Mouse (Mus musculus) cerebellum, postnatal 14 days (tissue): ENCODE measurements around the gene Fus.
"Not testable (repeated sequence)": the region's sequence is repeated elsewhere in the genome, so short reads cannot be mapped to it uniquely, and the experiment has no call there.

Experiments
- DNase-seq, 2 experiments: peaks; one replicate each; pipeline ENCODE4 v3.0.0; 2021; ENCODE audit warnings: mixed read lengths in 2 of 2

Fus gene

GRCm38 (mm10) chr7:127967004-127967921 is at the start of gene Fus:
Gene Fus, plus strand, starts transcription at chr7:127967457.
- DNase-seq: peak; percentile 98 to 99

- peak; percentile 56 to 76 for DNase-seq
Observed at GRCm38 (mm10) chr7:127918203-127918602, 49.1 kb upstream of the Fus start.

GRCm38 (mm10) chr7:127919290-127919689 is 48.0 kb upstream of the Fus start:
- peak in 1 of 2 experiments; percentile 68 for DNase-seq

DNA sequence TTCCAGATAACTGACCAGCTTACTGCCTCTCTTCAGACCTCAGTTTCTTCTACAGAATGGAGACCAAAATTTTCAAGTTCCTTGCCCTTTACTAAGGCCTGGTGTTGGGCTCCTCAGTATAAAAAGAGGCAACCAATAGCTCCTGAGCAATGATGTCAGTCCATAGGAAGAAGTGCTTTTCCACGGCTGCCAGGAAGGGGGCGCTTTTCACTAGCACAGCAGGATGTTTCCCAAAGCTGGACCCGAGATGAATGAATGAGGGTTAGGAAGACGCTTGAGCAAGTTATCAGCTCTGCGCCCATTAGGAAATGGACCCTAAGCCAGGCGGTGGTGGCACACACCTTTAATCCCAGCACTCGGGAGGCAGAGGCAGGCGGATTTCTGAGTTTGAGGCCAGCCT is 45.7 kb upstream of the Fus start:
- DNase-seq: peak in 1 of 2 experiments; percentile 40

DNA sequence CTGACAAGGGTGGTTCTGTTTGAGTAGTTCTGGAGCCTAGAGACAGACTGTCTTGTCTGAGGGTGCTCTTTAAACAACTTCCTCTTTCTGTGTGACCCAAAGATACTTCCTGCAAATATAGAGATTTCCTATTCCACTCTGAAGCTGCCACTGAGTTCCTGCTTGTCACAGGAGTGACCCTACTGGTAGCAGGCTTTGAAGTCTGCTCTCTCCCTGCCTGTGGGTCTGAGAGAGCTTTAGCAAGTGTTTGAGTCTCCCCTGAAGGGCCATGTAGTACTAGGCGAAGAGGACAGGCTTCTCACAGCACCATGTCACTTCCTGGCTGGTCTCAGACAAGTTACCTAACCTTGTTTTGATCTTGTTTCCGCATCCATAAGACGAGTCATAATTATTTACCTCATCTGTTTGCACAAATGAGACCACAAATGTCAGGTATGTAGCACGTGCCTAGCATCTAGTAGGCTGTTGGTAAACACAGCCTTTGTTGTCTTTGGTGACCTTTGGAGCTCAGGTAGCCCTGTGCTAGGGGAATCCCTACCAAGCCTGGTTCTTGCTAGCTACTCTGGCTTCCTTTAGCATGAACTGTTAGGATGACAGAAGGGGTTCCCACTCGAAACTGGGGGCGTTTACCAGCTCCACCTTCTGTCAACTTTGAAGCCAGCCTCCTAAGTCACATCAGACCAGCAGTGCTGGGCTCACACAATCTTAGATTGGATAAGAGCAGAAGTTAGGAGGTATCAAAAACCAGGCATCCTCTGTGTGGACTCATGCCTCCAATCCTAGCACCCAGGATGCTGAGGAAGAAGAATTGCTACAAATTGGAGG is 44.6 kb upstream of the Fus start:
- DNase-seq: no peak

DNA sequence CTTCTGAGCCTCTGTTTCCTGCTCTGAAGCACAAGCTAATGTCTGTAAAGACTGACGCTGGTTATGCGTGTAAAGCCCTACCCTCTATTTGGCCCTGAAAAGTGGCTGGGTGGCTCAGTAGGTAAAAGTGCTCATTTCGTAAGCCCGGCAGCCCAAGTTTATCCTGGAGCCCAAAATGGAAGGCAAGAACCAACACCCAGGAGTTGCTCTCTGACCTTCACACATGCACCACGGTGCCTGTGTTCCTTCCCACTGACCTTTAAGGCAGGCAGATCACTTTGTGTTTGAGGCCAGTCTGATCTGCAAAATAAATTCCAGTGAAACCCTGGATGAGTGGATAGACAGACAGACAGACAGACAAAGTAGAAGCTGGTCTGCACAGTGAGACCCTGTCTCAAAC is 43.5 kb upstream of the Fus start:
- DNase-seq: no peak

GRCm38 (mm10) chr7:127925252-127925651 is 42.0 kb upstream of the Fus start:
- no peak for DNase-seq

DNA sequence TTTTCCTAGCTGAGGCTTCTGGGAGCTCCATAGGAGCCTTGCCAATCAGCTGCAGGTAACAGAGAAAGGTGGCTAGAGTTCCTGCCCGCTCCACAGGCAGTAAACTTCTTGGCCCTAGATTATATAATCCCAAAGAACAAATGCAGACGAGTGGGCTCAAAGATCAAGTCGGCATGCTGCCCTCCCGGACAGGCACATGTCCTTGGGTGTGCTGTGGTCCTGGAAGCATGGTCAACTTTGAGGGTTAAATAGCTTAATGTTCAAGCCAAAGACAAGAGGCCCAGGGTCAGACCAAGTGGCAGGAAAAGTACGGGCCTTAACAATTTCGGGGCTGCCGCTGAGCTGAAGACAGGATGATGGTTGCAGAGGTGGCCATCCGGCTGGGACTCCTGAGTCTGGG is 41.2 kb upstream of the Fus start:
- DNase-seq: no peak

- DNase-seq: no peak
Observed at GRCm38 (mm10) chr7:127926846-127927245, 40.4 kb upstream of the Fus start.

DNA sequence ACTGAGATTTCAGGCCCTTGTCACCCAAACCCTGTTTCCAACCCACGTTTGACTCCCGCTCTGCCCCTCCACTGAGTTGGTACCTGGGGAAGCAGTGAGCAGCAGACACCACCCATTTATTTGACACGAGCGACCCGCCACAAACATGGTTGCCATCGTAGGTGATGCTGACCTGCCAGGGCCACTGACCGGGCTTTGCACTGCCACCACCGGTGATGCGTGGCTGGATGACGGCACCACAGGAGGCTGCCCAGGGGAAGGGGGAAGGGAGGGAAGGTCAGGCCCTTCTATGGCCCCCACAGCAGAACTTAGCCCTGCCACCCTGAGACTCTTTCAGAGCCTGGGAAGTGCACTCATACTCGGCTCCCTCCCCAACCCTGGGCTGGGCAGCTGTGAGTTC is 39.5 kb upstream of the Fus start:
- DNase-seq: no peak

- DNase-seq: peak; percentile 62 to 75
Observed at GRCm38 (mm10) chr7:127928596-127928995, 38.7 kb upstream of the Fus start.

GRCm38 (mm10) chr7:127929923-127930322 is 37.3 kb upstream of the Fus start, which contains the start of gene Prss8:
Gene Prss8, minus strand, starts transcription at chr7:127930104.
- DNase-seq: no peak

DNA sequence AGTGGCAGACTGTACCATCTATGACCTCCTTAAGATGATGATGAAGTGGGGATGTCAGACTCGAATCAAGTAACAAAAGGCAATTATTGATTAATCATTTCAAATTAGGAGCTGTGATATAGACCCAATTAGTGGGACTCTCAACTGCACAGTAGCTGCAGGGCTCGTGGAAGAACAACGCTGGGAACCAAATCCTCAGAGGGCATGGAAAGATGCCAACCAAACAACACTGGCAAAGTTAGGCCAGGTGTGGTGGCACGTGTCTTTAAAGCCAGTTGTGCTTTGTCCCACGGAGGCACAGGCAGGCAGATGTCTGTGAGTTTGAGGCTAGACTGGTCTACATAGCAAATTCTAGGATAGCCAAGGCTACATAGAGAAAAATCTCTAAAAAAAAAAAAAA is 36.6 kb upstream of the Fus start:
- no peak for DNase-seq

DNA sequence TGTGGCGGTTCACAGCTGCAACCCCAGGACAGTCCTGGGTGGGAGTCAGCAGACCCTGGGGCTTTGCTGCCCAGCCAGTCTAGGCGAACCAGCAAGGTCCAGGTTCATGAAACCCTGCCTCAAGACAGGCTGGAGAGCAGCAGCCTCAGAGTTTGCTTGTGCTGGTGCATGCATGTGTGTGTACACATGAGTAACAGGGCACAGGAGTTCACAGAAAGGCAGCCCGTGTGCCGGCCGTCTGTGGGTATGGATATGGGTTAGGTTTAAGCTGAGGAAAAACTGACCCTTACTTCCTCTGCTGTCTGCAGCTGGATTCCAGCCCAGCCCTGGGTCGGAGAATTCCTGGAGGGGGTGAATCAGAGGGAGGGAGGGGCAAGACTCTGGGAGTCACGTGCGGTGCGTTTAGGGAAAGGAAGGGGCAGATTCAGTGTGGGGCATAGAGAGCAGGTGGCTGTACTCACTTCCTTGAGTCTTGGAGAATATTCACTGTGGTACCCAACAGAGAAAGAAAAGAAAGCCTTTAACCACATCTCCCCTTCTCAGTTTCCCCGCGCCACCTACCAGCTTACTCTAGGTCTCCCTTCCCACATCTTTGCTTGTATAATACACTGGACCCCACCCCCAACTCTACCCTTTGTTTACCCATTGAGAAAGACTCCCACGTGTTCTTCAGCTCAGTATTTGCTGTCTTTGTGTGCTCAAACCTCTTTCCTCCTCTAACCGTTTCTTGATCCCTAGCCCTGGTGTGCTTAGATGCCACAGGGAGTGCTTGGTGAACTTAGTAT is 35.7 kb upstream of the Fus start:
- no peak for DNase-seq

DNA sequence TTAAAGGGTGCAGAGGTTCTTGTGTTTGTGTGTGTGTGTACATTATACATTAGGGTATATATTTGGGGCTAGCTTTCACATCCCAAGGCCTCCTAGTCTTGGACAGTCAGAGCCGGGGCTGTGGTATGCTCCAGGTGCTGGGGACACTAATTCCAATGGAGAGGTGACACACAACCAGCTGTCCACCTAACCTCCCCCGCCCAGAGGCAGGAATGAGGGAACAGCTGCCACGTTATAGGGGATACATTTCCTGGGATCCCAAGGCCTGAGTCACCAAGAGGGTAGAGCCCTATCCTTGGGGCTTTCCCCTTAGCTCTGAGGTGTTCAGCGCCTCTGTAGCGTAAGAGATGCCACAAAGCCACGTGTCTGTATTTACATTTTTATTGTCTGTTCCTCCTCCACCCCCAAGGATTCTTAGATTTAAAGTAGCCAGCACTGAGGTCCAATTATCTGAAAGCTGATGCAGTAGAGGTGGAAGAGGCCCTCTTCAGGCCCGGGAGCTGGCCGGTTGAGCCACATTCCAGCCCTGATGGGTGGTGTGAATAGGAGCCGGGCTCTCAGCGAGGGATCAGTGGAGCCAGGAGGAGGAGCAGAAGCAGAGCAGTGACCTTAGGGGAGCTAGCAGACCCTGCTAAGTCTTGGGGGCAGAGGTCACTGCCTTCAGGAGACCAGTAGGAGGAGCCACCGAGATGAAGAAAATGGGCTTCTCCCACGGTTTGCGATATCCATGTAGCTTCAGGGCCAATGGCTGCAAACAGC is 34.8 kb upstream of the Fus start:
- DNase-seq: no peak

GRCm38 (mm10) chr7:127934075-127934474 is 33.2 kb upstream of the Fus start:
- DNase-seq: peak in 1 of 2 experiments; percentile 32

- peak; percentile 96 for DNase-seq
Observed at GRCm38 (mm10) chr7:127935028-127935722, 32.1 kb upstream of the Fus start.

- no peak for DNase-seq
Observed at GRCm38 (mm10) chr7:127935748-127936159, 31.5 kb upstream of the Fus start.

DNA sequence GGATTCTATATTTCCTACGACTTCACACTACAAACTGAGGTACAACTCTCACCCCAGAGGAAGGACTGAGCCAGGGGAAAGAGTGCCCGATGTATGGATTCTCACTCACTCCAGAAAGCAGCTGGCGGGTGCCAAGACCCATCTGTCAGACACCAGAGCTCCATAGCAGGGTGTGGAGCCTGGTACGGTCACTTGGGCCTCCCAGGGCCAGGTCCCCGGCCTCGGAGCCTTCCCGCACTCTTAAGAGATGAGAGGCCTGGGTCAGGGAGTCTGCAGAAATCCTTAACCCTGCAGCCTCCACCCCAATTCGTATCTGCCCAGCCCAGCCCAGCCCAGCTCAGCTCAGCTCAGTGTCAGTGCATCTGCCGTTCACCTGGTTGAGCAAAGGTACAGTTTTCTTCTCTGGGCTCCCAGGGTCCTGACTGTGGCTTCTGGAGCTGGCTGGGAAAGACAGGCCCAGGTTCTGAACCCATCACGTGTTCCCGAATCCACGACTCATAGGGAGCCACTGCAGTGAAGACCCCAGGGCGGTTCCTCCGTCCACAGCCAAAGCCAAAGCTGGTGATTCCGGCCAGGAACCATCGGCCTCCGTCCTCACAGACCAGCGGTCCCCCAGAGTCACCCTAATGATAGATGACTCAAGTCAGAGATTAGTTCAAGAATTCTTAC is 30.9 kb upstream of the Fus start:
- peak; percentile 38 to 44 for DNase-seq

DNA sequence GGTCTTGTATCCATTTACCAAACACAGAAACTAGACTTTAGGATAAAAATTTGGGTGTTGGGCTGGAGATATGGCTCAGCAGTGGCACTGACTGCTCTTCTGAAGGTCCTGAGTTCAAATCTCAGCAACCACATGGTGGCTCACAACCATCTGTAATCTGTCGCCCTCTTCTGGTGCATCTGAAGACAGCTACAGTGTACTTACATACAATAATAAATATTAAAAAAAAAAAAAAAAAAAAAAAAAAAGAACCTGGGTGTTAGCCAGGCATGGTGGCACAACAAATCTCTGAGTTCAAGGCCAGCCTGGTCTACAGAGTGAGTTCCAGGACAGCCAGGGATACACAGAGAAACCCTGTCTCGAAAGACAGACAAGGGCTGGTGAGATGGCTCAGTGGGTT is 25.2 kb upstream of the Fus start:
- DNase-seq: not testable (repeated sequence)

- DNase-seq: no peak
Observed at GRCm38 (mm10) chr7:127944614-127945013, 22.6 kb upstream of the Fus start.
